Mouse (Mus musculus) CH12.LX (cell line): ENCODE measurements around the gene Tmem132d. TPM values are rescaled to one million over a fixed set of nuclear protein-coding genes. Genes with fewer than 3 reads are reported as not detected.

Experiments used
- DNase-seq: peaks from one replicate; pipeline ENCODE4 v3.0.0-alpha.2; 2013; ENCODE audit errors: extremely low read depth
- H3K27ac ChIP-seq: 2 replicates; pipeline ENCODE4 v1.5.1; 2012; ENCODE audit warnings: low read depth, mild to moderate bottlenecking, control low read depth, moderate library complexity; ENCODE audit not compliant: insufficient read depth
- H3K27me3 ChIP-seq: replicated peaks from 2 replicates; pipeline ENCODE3; 2012; ENCODE audit warnings: inconsistent platforms
- H3K36me3 ChIP-seq, 2 experiments: replicated peaks in 1 of 2; 2 replicates each; pipeline versions ENCODE3 to v1.6.1; 2012; ENCODE audit warnings: inconsistent platforms in 1 of 2, low read length in 1 of 2, mild to moderate bottlenecking in 1 of 2, mixed read lengths in 1 of 2, moderate library complexity in 1 of 2; ENCODE audit not compliant: control insufficient read depth in 1 of 2, insufficient read depth in 1 of 2
- H3K4me1 ChIP-seq, 2 experiments: 2 replicates each; pipeline ENCODE4 v1.6.1; 2012; ENCODE audit warnings: inconsistent platforms in 1 of 2, moderate library complexity in 1 of 2; ENCODE audit not compliant: insufficient read depth in 2 of 2, control insufficient read depth in 1 of 2
- H3K4me2 ChIP-seq: 2 replicates; pipeline ENCODE4 v1.6.1; 2012; ENCODE audit warnings: low read depth, mild to moderate bottlenecking, control low read depth; ENCODE audit not compliant: poor library complexity, insufficient read depth, severe bottlenecking
- H3K4me3 ChIP-seq, 3 experiments: fragments of 150-350 bp in 1 of 3; sonication (generic) in 1 of 3; replicated peaks in 1 of 3; 2 replicates each; pipeline versions ENCODE3 to v1.5.1; 2011 to 2012; ENCODE audit warnings: low read depth in 2 of 3, low read length in 2 of 3, mild to moderate bottlenecking in 2 of 3, moderate library complexity in 2 of 3, control low read depth in 1 of 3, improper control_type of control experiment in 1 of 3, inconsistent platforms in 1 of 3, mixed read lengths in 1 of 3; ENCODE audit not compliant: poor library complexity in 1 of 3
- H3K79me2 ChIP-seq: replicated peaks from 2 replicates; pipeline ENCODE4 v1.6.1; 2012; ENCODE audit warnings: mild to moderate bottlenecking, moderate library complexity; ENCODE audit not compliant: control insufficient read depth, poor library complexity, insufficient read depth, severe bottlenecking; ENCODE audit errors: extremely low read depth
- H3K9ac ChIP-seq: 2 replicates; pipeline ENCODE4 v1.6.1; 2012; ENCODE audit warnings: low read depth, mild to moderate bottlenecking, control low read depth, moderate library complexity; ENCODE audit not compliant: insufficient read depth
- H3K9me3 ChIP-seq: replicated peaks from 2 replicates; pipeline ENCODE3; 2012; ENCODE audit warnings: low read length, inconsistent platforms, mixed read lengths
- BHLHE40 ChIP-seq: IDR thresholded peaks from 2 replicates; pipeline ENCODE4 v1.6.1; 2011; ENCODE audit warnings: mild to moderate bottlenecking, low read depth, low read length, improper control_type of control experiment
- CHD1 ChIP-seq: IDR thresholded peaks from 2 replicates; pipeline ENCODE4 v1.6.1; 2012; ENCODE audit warnings: low read depth, low read length, improper control_type of control experiment, inconsistent platforms
- CHD2 ChIP-seq: IDR thresholded peaks from 2 replicates; pipeline ENCODE4 v1.6.1; 2011; ENCODE audit warnings: low read length, improper control_type of control experiment
- ELF1 ChIP-seq: IDR thresholded peaks from 2 replicates; pipeline ENCODE4 v1.6.1; 2014; ENCODE audit warnings: low read depth, mild to moderate bottlenecking, inconsistent platforms, low read length, improper control_type of control experiment
- EP300 ChIP-seq: IDR thresholded peaks from 2 replicates; pipeline ENCODE4 v1.6.1; 2011; ENCODE audit warnings: low read length, improper control_type of control experiment
- ETS1 ChIP-seq: conservative IDR thresholded peaks from 2 replicates; pipeline ENCODE4 v1.6.1; 2012; ENCODE audit warnings: low read depth, mild to moderate bottlenecking, inconsistent platforms, low read length, improper control_type of control experiment, moderate library complexity
- GABPA ChIP-seq: IDR thresholded peaks from 2 replicates; pipeline ENCODE4 v1.6.1; 2012; ENCODE audit warnings: low read depth, low read length, improper control_type of control experiment, inconsistent platforms; ENCODE audit not compliant: insufficient replicate concordance
- IRF4 ChIP-seq: IDR thresholded peaks from 2 replicates; pipeline ENCODE4 v1.6.1; 2014; ENCODE audit warnings: low read depth, mild to moderate bottlenecking, inconsistent platforms, low read length, improper control_type of control experiment
- MAFK ChIP-seq: IDR thresholded peaks from 2 replicates; pipeline ENCODE4 v1.6.1; 2011; ENCODE audit warnings: low read length, improper control_type of control experiment; ENCODE audit not compliant: insufficient replicate concordance
- MAX ChIP-seq: IDR thresholded peaks from 2 replicates; pipeline ENCODE4 v1.6.1; 2011; ENCODE audit warnings: low read length, improper control_type of control experiment
- MEF2A ChIP-seq: IDR thresholded peaks from 2 replicates; pipeline ENCODE4 v1.6.1; 2014; ENCODE audit warnings: low read depth, mild to moderate bottlenecking, inconsistent platforms, low read length, improper control_type of control experiment, borderline replicate concordance
- MXI1 ChIP-seq: IDR thresholded peaks from 2 replicates; pipeline ENCODE4 v1.6.1; 2011; ENCODE audit warnings: mild to moderate bottlenecking, low read depth, low read length, improper control_type of control experiment
- MYC ChIP-seq: IDR thresholded peaks from 2 replicates; pipeline ENCODE4 v1.6.1; 2011; ENCODE audit warnings: low read depth, mild to moderate bottlenecking, improper control_type of control experiment, low read length
- NELFE ChIP-seq: IDR thresholded peaks from 2 replicates; pipeline ENCODE4 v1.6.1; 2011; ENCODE audit warnings: low read depth, low read length, improper control_type of control experiment
- PAX5 ChIP-seq: IDR thresholded peaks from 2 replicates; pipeline ENCODE4 v1.6.1; 2012; ENCODE audit warnings: low read length, inconsistent platforms, mixed read lengths
- POLR2AphosphoS2 ChIP-seq: IDR thresholded peaks from 2 replicates; pipeline ENCODE4 v1.6.1; 2011; ENCODE audit warnings: low read depth, low read length, improper control_type of control experiment
- RCOR1 ChIP-seq: conservative IDR thresholded peaks from 2 replicates; pipeline ENCODE4 v1.6.1; 2012; ENCODE audit warnings: low read depth, mild to moderate bottlenecking, inconsistent platforms, low read length, improper control_type of control experiment
- SMC3 ChIP-seq: IDR thresholded peaks from 2 replicates; pipeline ENCODE4 v1.6.1; 2011; ENCODE audit warnings: low read depth, low read length, improper control_type of control experiment
- TBP ChIP-seq: conservative IDR thresholded peaks from 2 replicates; pipeline ENCODE4 v1.6.1; 2011; ENCODE audit warnings: low read depth, low read length, improper control_type of control experiment
- UBTF ChIP-seq: IDR thresholded peaks from 2 replicates; pipeline ENCODE4 v1.6.1; 2012; ENCODE audit warnings: low read depth, mild to moderate bottlenecking, inconsistent platforms, low read length, improper control_type of control experiment, moderate library complexity
- USF1 ChIP-seq: IDR thresholded peaks from 2 replicates; pipeline ENCODE4 v1.6.1; 2014; ENCODE audit warnings: low read depth, mild to moderate bottlenecking, inconsistent platforms, low read length, improper control_type of control experiment
- ZC3H11A ChIP-seq: IDR thresholded peaks from 2 replicates; pipeline ENCODE4 v1.6.1; 2012; ENCODE audit warnings: low read depth, mild to moderate bottlenecking, inconsistent platforms, low read length, improper control_type of control experiment
- ZKSCAN1 ChIP-seq: IDR thresholded peaks from 2 replicates; pipeline ENCODE4 v1.6.1; 2012; ENCODE audit warnings: low read depth, inconsistent platforms, low read length, improper control_type of control experiment, borderline replicate concordance
- ZNF384 ChIP-seq: IDR thresholded peaks from 2 replicates; pipeline ENCODE4 v1.6.1; 2012; ENCODE audit warnings: low read depth, low read length, improper control_type of control experiment, inconsistent platforms
- dilution Hi-C: fragments of 300-500 bp; cut with MboI; formaldehyde crosslinking; loops from 2 replicates; pipeline ENCODE4 v1.14.3; 2020; ENCODE audit warnings: low sequenced_read_pairs; ENCODE audit not compliant: extremely low pct_unique_long_range_greater_than_20kb, extremely low pct_ligation_motif_present
- in situ Hi-C: fragments of 300-500 bp; cut with MboI; formaldehyde crosslinking; loops from 3 replicates; pipeline ENCODE4 v1.14.3; 2019; ENCODE audit warnings: low sequenced_read_pairs, low pct_ligation_motif_present, low pct_unique_long_range_greater_than_20kb, mixed read lengths
- polyA plus RNA-seq: library from polyadenylated mRNA; unstranded; fragments of >175 nt; gene quantifications from 2 replicates; pipeline ENCODE4 v1.2.1, GENCODE M21; 2012; ENCODE audit warnings: low read depth; ENCODE audit not compliant: insufficient read length
- total RNA-seq, 2 experiments: library from RNA; depleted of rRNA; stranded (reverse); fragments of 300-350 nt in 1 of 2; fragments of >200 nt in 1 of 2; gene quantifications; 2 replicates each; pipeline ENCODE4 v1.2.3; 2012 to 2014

Tmem132d gene
- total and polyA plus RNA-seq, 3 experiments, result not detected

DNA sequence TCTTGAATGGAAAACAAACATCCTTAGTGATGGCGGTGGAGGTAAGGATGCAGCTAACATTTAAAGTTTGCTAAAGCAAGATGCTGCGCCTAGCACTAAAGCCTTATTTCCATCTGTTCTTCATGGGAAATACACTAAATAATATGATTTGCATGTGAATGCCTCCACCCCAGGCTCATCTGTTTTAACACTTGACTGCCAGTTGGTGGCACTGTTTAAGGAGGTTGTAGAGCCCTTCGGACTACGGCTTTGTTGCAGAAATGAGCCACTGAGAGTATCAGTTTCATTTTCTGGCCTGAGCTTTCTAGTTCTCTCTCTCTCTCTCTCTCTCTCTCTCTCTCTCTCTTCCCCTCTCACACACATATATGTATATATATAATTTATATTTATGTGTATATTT lies 632.0 kb downstream of the Tmem132d start:
- DNase-seq, result no peak
- Histone ChIP-seq H3K9ac (no peak overlapping the region), H3K4me2 (no peak overlapping the region), H3K27ac (no peak overlapping the region), H3K36me3 (no peaks in the 10 kb centered on the region), H3K9me3 (peaks cover 86% of the 10 kb centered on the region), H3K4me3 (no peak overlapping the region), H3K79me2 (no peaks in the 10 kb centered on the region), H3K4me1 (no peaks in the 10 kb centered on the region), H3K27me3 (no peaks in the 10 kb centered on the region)
- dilution Hi-C loops, result no loop called here
- TF ChIP-seq CHD2 (no peak), MXI1 (no peak), EP300 (no peak), MYC (no peak), RCOR1 (no peak), ZC3H11A (no peak), ZNF384 (no peak), NELFE (no peak), PAX5 (no peak)
- in situ Hi-C loops, result no loop called here

DNA sequence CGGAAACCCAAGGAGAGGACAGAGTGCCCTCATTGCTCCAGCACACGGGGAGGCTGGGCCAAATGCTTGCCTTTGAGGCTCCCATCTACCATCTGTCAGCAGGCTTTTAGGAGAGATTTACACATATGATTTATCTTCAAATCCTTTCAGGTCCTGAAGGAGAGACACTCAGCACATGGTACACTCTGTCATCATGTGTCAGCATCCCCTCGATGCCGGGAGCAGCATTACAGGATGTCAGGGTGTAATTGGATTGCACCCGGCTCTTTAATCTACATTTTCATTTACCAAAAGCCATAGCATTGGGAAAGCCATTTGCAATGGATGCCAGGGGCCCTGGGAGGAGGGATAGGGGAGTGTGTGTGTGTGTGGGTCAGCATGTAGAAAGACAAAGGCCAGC lies 651.7 kb downstream of the Tmem132d start:
- H3K27ac ChIP-seq, result no peak overlapping the region
- no peaks in the 10 kb centered on the region for H3K4me1 ChIP-seq
- no peak overlapping the region for H3K4me2 ChIP-seq
- dilution Hi-C loops, result no loop called here
- DNase-seq, result no peak
- H3K4me3 ChIP-seq, result no peak overlapping the region
- H3K79me2 ChIP-seq, result no peaks in the 10 kb centered on the region
- in situ Hi-C loops, result no loop called here
- H3K9me3 ChIP-seq, result peaks cover 90% of the 10 kb centered on the region
- H3K27me3 ChIP-seq, result no peaks in the 10 kb centered on the region
- TF ChIP-seq ELF1, result no peak
- no peaks in the 10 kb centered on the region for H3K36me3 ChIP-seq
- H3K9ac ChIP-seq, result no peak overlapping the region

DNA sequence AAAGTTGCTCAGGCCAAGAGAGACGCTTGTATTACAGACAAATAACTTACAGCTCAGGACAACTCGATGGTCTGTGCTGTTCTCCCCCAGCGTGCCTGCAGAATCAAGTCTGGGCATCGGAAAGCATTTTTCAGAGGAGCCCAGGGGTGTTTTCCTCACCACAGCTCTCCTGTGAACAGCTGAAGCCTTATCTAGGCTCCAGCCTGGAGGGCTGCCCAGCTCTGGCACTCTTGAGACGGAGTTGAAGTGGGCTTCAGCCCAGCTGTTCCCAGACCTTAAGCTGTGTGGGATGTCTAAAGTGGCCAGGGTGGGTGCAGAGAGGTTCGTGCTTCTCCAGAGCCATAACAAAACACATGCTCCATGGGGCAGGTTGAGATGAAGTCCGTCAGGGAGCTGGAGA lies 657.1 kb downstream of the Tmem132d start:
- Histone ChIP-seq H3K4me2 (no peak overlapping the region), H3K4me3 (no peak overlapping the region), H3K79me2 (no peaks in the 10 kb centered on the region), H3K27me3 (no peaks in the 10 kb centered on the region), H3K27ac (no peak overlapping the region)
- dilution Hi-C loops, result no loop called here
- no peak for DNase-seq
- TF ChIP-seq ZKSCAN1 (no peak), ETS1 (no peak), MAFK (no peak), NELFE (no peak), EP300 (no peak), ZNF384 (no peak), TBP (no peak), POLR2AphosphoS2 (no peak), MAX (no peak), USF1 (no peak), MEF2A (no peak), MXI1 (no peak), PAX5 (no peak), IRF4 (no peak), SMC3 (no peak), UBTF (no peak), BHLHE40 (no peak), GABPA (no peak), CHD1 (no peak)
- TF ChIP-seq, all 38 proteins: peak for 0
- in situ Hi-C loops, result no loop called here
- no peaks in the 10 kb centered on the region for H3K36me3 ChIP-seq
- H3K9ac ChIP-seq, result no peak overlapping the region
- peaks cover 84% of the 10 kb centered on the region for H3K9me3 ChIP-seq
- H3K4me1 ChIP-seq, result no peaks in the 10 kb centered on the region
